Mouse (Mus musculus) testis, adult 2 months (tissue): ENCODE measurements around the gene Pum2.

Source experiments
- CTCF ChIP-seq: fragments of 200-500 bp; IDR thresholded peaks from 2 replicates; pipeline ENCODE4 v1.5.1; 2012; ENCODE audit warnings: low read depth, mild to moderate bottlenecking, inconsistent platforms, low read length, moderate library complexity; ENCODE audit not compliant: control insufficient read depth, insufficient read depth, insufficient replicate concordance
- POLR2A ChIP-seq: fragments of 200-500 bp; IDR thresholded peaks from 2 replicates; pipeline ENCODE4 v1.6.1; 2012; ENCODE audit warnings: low read depth, mild to moderate bottlenecking, inconsistent platforms, low read length, moderate library complexity; ENCODE audit not compliant: control insufficient read depth

GRCm38 (mm10) chr12:8761058-8761457, 87.1 kb downstream of the Pum2 start:
- TF ChIP-seq POLR2A (no peak), CTCF (no peak)
